In the genomic region with DNA sequence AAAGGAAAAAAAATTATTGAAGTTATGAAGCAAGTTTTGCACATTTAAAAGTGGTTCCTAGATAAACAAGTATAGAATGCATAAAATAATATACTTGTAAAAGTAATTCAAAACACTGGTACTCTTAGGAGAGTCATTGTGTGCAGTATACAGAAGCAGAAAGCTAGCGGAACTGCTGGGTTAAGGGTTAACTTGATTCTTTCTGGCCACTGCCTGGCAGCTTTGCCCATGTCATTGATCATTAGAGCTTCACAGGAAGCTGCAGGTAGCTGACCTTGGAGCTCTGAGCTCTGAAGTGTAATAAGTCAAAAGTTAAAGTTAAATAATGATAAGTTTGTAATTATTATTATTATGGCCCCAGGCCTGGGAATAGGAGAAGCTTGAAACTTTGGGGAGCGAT, we compare ENCODE assay signal across 30 mouse cellular contexts. TPM values are rescaled to one million over a fixed set of nuclear protein-coding genes. Genes with fewer than 3 reads are reported as not detected.
"Had no signal": no experiment of that assay in that cellular context is flagged by ENCODE, and none has a peak within 500 bp of the region (broad histone marks: within the 10 kb centered on the region; RNA-seq: fewer than 3 reads in every experiment).

No protein-coding gene starts in this region.

- DNase-seq: gastrocnemius, adult 2 months; gastrocnemius, postnatal 10 days; gastrocnemius, postnatal 25 days; heart, adult 18-20 months; heart, postnatal 10 days; heart, postnatal 4 days; layer of hippocampus, adult 9-11 months; layer of hippocampus, postnatal 36 days; left cerebral cortex, postnatal 4 days; lung, adult 18-20 months had no signal

- H3K4me2 ChIP-seq: heart, embryonic 12.5 days; hindbrain, embryonic 12.5 days; hindbrain, embryonic 14.5 days; intestine, embryonic 15.5 days; limb, embryonic 13.5 days; limb, embryonic 15.5 days; liver, embryonic 11.5 days had no signal

- H3K9me3 ChIP-seq: intestine, embryonic 15.5 days; limb, embryonic 13.5 days had no signal

- H3K9ac ChIP-seq: heart, embryonic 12.5 days; hindbrain, embryonic 12.5 days; hindbrain, embryonic 14.5 days; intestine, embryonic 15.5 days; limb, embryonic 13.5 days; limb, embryonic 15.5 days; liver, embryonic 14.5 days had no signal

- H3K4me3 ChIP-seq: gastrocnemius, adult 2 months; heart, embryonic 10.5 days; heart, embryonic 12.5 days; hindbrain, embryonic 10.5 days; hindbrain, embryonic 12.5 days; intestine, embryonic 15.5 days; limb, embryonic 13.5 days; limb, embryonic 15.5 days had no signal

- H3K36me3 ChIP-seq: heart, embryonic 10.5 days; heart, embryonic 12.5 days; hindbrain, embryonic 10.5 days; hindbrain, embryonic 12.5 days; intestine, embryonic 15.5 days; limb, embryonic 13.5 days; limb, embryonic 15.5 days had no signal

- H3K27me3 ChIP-seq: heart, embryonic 12.5 days; hindbrain, embryonic 12.5 days; intestine, embryonic 15.5 days; limb, embryonic 13.5 days; limb, embryonic 15.5 days had no signal

- H3K4me1 ChIP-seq: heart, embryonic 10.5 days; heart, embryonic 12.5 days; hindbrain, embryonic 10.5 days; hindbrain, embryonic 12.5 days; intestine, embryonic 15.5 days; limb, embryonic 13.5 days; limb, embryonic 15.5 days had no signal

- ATAC-seq: forebrain, embryonic 16.5 days; hindbrain, embryonic 16.5 days; inflammation-experienced regulatory T-cells, adult 6 months; intestine, embryonic 15.5 days; intestine, postnatal 0 days had no signal

- H3K27ac ChIP-seq: gastrocnemius, adult 2 months; heart, embryonic 10.5 days; hindbrain, embryonic 10.5 days; hindbrain, embryonic 12.5 days; hindbrain, embryonic 14.5 days; intestine, embryonic 15.5 days; limb, embryonic 13.5 days; limb, embryonic 15.5 days; liver, embryonic 14.5 days had no signal

RNA-seq across cellular contexts. Expression of a gene that starts 4.5 kb away (rescaled TPM):
- polyA plus RNA-seq: forebrain, embryonic 16.5 days; frontal cortex, adult 2 months; heart, embryonic 12.5 days; heart, embryonic 14.5 days; heart, embryonic 16.5 days; hindbrain, embryonic 10.5 days; hindbrain, embryonic 12.5 days; hindbrain, embryonic 14.5 days; hindbrain, embryonic 16.5 days; intestine, embryonic 15.5 days; intestine, postnatal 0 days; large intestine, adult 2 months; limb, embryonic 11.5 days; limb, embryonic 13.5 days; limb, embryonic 15.5 days; liver, embryonic 11.5 days; liver, embryonic 14.5 days; liver, embryonic 16.5 days had no signal
